Mouse (Mus musculus) megakaryocyte, embryonic 14.5 days (primary cell): ENCODE measurements at regions not wholly inside any gene's neighbourhood (a gene's known extent, or its start where the extent isn't known, plus 50 kb on each side); places are given as distances from the start of the nearest gene placed in this dataset.

Experiments used
- FLI1 ChIP-seq: IDR thresholded peaks from 2 replicates; pipeline ENCODE4 v1.6.1; 2012; ENCODE audit warnings: low read length, inconsistent platforms, mixed read lengths
- GATA1 ChIP-seq: IDR thresholded peaks from 3 replicates; pipeline ENCODE4 v1.6.1; 2012; ENCODE audit warnings: mixed read lengths, low read length, inconsistent platforms, borderline replicate concordance

- TF ChIP-seq GATA1 (no peak), FLI1 (no peak)
These were observed 51.8 kb upstream of the Ppp1r12a start for GRCm38 (mm10) chr10:108110197-108110596.
